In genomic region chr2:68468698-68469097, GRCm38 (mm10) we compare ENCODE assay signal across 8 mouse cellular contexts. TPM values are rescaled to one million over a fixed set of nuclear protein-coding genes. Genes with fewer than 3 reads are reported as not detected.
DNase-seq lines count a peak whose midpoint lies in the region; ATAC-seq and TF ChIP-seq lines count a peak whose summit lies in the region.
"Had no signal": no experiment of that assay in that cellular context is flagged by ENCODE, and none has a peak within 500 bp of the region (broad histone marks: within the 10 kb centered on the region; RNA-seq: fewer than 3 reads in every experiment).

No protein-coding gene starts in this region.

- peaks cover 34% of the 10 kb centered on the region for H3K4me1 ChIP-seq in midbrain, embryonic 12.5 days
- peaks cover 23% of the 10 kb centered on the region for H3K4me1 ChIP-seq in midbrain, embryonic 15.5 days
- peaks cover 50% of the 10 kb centered on the region for H3K4me1 ChIP-seq in heart, embryonic 16.5 days (ENCODE audit: control insufficient read depth, insufficient read depth, low read length)
- peaks cover 22% of the 10 kb centered on the region for H3K4me1 ChIP-seq in lung, embryonic 14.5 days (ENCODE audit: insufficient read depth)

- 45% methylated on average over 7 of the region's 7 CpGs for WGBS in midbrain, embryonic 12.5 days
- WGBS in midbrain, embryonic 15.5 days = 42% methylated on average over 7 of the region's 7 CpGs
- 43% methylated on average over 7 of the region's 7 CpGs for WGBS in heart, embryonic 16.5 days
- WGBS in lung, embryonic 14.5 days = 54% methylated on average over 7 of the region's 7 CpGs

- H3K4me2 ChIP-seq in midbrain, embryonic 12.5 days (replicated peaks) = peak overlapping the region; percentile 27; the same call in 1 of the 2 replicates
- H3K4me2 ChIP-seq in midbrain, embryonic 15.5 days = no peak overlapping the region
- H3K4me2 ChIP-seq in heart, embryonic 16.5 days (ENCODE audit: low read depth, low read length) = peak overlapping the region; percentile 66
- no peak overlapping the region for H3K4me2 ChIP-seq in lung, embryonic 14.5 days
- H3K4me2 ChIP-seq: liver, embryonic 13.5 days had no signal

- no peaks in the 10 kb centered on the region for H3K36me3 ChIP-seq in midbrain, embryonic 12.5 days
- no peaks in the 10 kb centered on the region for H3K36me3 ChIP-seq in midbrain, embryonic 15.5 days (replicated peaks)
- H3K36me3 ChIP-seq in heart, embryonic 16.5 days (ENCODE audit: control insufficient read depth, insufficient read depth) = no peaks in the 10 kb centered on the region
- H3K36me3 ChIP-seq in lung, embryonic 14.5 days (ENCODE audit: insufficient read depth) = no peaks in the 10 kb centered on the region
- H3K36me3 ChIP-seq: liver, embryonic 13.5 days had no signal

- H3K9me3 ChIP-seq in midbrain, embryonic 12.5 days = no peaks in the 10 kb centered on the region
- H3K9me3 ChIP-seq in midbrain, embryonic 15.5 days = no peaks in the 10 kb centered on the region
- H3K9me3 ChIP-seq in heart, embryonic 16.5 days (replicated peaks; ENCODE audit: control insufficient read depth, low read length) = no peaks in the 10 kb centered on the region
- no peaks in the 10 kb centered on the region for H3K9me3 ChIP-seq in lung, embryonic 14.5 days (ENCODE audit: low read depth, low read length)
- H3K9me3 ChIP-seq: liver, embryonic 13.5 days had no signal

- no peaks in the 10 kb centered on the region for H3K27me3 ChIP-seq in midbrain, embryonic 12.5 days
- no peaks in the 10 kb centered on the region for H3K27me3 ChIP-seq in midbrain, embryonic 15.5 days (replicated peaks)
- H3K27me3 ChIP-seq in heart, embryonic 16.5 days (ENCODE audit: control insufficient read depth, insufficient read depth, low read length) = no peaks in the 10 kb centered on the region
- H3K27me3 ChIP-seq in lung, embryonic 14.5 days (ENCODE audit: insufficient read depth, low read length) = no peaks in the 10 kb centered on the region

- DNase-seq in brain, adult 2 months (ENCODE audit: low read depth, low spot score) = peak; percentile 55
- peak; percentile 68 for DNase-seq in lung, embryonic 14.5 days
- peak; percentile 57 to 69 for DNase-seq in thymus, postnatal 36 days
- no peak for DNase-seq in natural killer cell, adult 2 months (ENCODE audit: low spot score in 2 of 2)
- DNase-seq: liver, embryonic 13.5 days had no signal

- no peak overlapping the region for H3K4me3 ChIP-seq in midbrain, embryonic 12.5 days
- H3K4me3 ChIP-seq in midbrain, embryonic 15.5 days = no peak overlapping the region
- peak overlapping the region; percentile 11 for H3K4me3 ChIP-seq in heart, embryonic 16.5 days (ENCODE audit: low read length)
- H3K4me3 ChIP-seq in lung, embryonic 14.5 days (ENCODE audit: low read depth, low read length) = no peak overlapping the region
- H3K4me3 ChIP-seq: liver, embryonic 13.5 days had no signal

- no peak for ATAC-seq in midbrain, embryonic 12.5 days (ENCODE audit: low FRiP score, low read depth)
- ATAC-seq in midbrain, embryonic 15.5 days (replicated peaks) = no peak
- no peak for ATAC-seq in heart, embryonic 16.5 days (replicated peaks; ENCODE audit: extremely low read depth, insufficient read depth, low FRiP score)
- no peak for ATAC-seq in lung, embryonic 14.5 days (ENCODE audit: insufficient read depth)

- H3K9ac ChIP-seq in midbrain, embryonic 12.5 days (replicated peaks) = no peak overlapping the region
- no peak overlapping the region for H3K9ac ChIP-seq in midbrain, embryonic 15.5 days
- peak overlapping the region; percentile 65 for H3K9ac ChIP-seq in heart, embryonic 16.5 days (ENCODE audit: low read length)
- H3K9ac ChIP-seq in lung, embryonic 14.5 days = no peak overlapping the region
- H3K9ac ChIP-seq: liver, embryonic 13.5 days had no signal

- no peak overlapping the region for H3K27ac ChIP-seq in midbrain, embryonic 12.5 days (replicated peaks)
- no peak overlapping the region for H3K27ac ChIP-seq in midbrain, embryonic 15.5 days
- peak overlapping the region; percentile 49 for H3K27ac ChIP-seq in heart, embryonic 16.5 days (ENCODE audit: low read length)
- H3K27ac ChIP-seq in lung, embryonic 14.5 days (ENCODE audit: low read depth) = no peak overlapping the region
- H3K27ac ChIP-seq: liver, embryonic 13.5 days had no signal

- TF ChIP-seq CTCF in lung, embryonic 14.5 days (IDR thresholded peaks at IDR 0.05; ENCODE audit: low read depth) = peak; percentile 75

RNA-seq across cellular contexts. Expression of gene Stk39, which starts 3.4 kb away (rescaled TPM):
- 44.6 and 52.5 TPM in 2 replicates for polyA plus RNA-seq in midbrain, embryonic 12.5 days (2016; fragmentation: Nextera tagmentation; extraction: Ambion mirVana)
- polyA plus RNA-seq in midbrain, embryonic 15.5 days (2015; fragmentation: Nextera tagmentation; extraction: Ambion mirVana) = 22.7 and 24.6 TPM in 2 replicates
- polyA plus RNA-seq in heart, embryonic 16.5 days (2015; fragmentation: Nextera tagmentation; extraction: Ambion mirVana) = 61.8 and 66.0 TPM in 2 replicates
- polyA plus RNA-seq in lung, embryonic 14.5 days (2014; fragmentation: Nextera tagmentation; extraction: Ambion mirVana) = 27.6 and 28.0 TPM in 2 replicates

Comparison
In these comparisons a context has a peak if more than half of its experiments do, and no peak if none do; other contexts are left out.
1. H3K4me2 ChIP-seq: peak in midbrain, embryonic 12.5 days (single experiment) and heart, embryonic 16.5 days (single experiment); none in midbrain, embryonic 15.5 days (single experiment) and lung, embryonic 14.5 days (single experiment).
2. DNase-seq: peak in brain, adult 2 months (single experiment), lung, embryonic 14.5 days (single experiment) and thymus, postnatal 36 days (2 of 2); none in natural killer cell, adult 2 months (0 of 2).